Mouse (Mus musculus) right cerebral cortex, adult 2 months (tissue): ENCODE data around the gene Tmem132d.
"Not testable (repeated sequence)": the region's sequence is repeated elsewhere in the genome, so short reads cannot be mapped to it uniquely, and the experiment has no call there.

Source experiments
- DNase-seq, 2 experiments: peaks; one replicate each; pipeline ENCODE4 v3.0.0; 2021 to 2022; ENCODE audit warnings: low spot score in 2 of 2

The Tmem132d gene

GRCm38 (mm10) chr5:128099439-128099838, 333.4 kb downstream of the Tmem132d start:
- DNase-seq: no peak

GRCm38 (mm10) chr5:128090578-128090977, 342.3 kb downstream of the Tmem132d start:
- DNase-seq: no peak

- no peak for DNase-seq
Measured at GRCm38 (mm10) chr5:128075456-128075855, 357.4 kb downstream of the Tmem132d start.

GRCm38 (mm10) chr5:128072616-128073015, 360.3 kb downstream of the Tmem132d start:
- DNase-seq: no peak

- no peak for DNase-seq
Measured at GRCm38 (mm10) chr5:128041781-128042180, 391.1 kb downstream of the Tmem132d start.

- no peak for DNase-seq
Measured at GRCm38 (mm10) chr5:128040036-128040435, 392.8 kb downstream of the Tmem132d start.

GRCm38 (mm10) chr5:128027076-128027475, 405.8 kb downstream of the Tmem132d start:
- peak; percentile 63 to 69 for DNase-seq

- peak; percentile 53 to 55 for DNase-seq
Measured at GRCm38 (mm10) chr5:128004666-128005065, 428.2 kb downstream of the Tmem132d start.

GRCm38 (mm10) chr5:127996526-127997245, 436.2 kb downstream of the Tmem132d start:
- DNase-seq: peak in 1 of 2 experiments; percentile 21

GRCm38 (mm10) chr5:127993460-127993859, 439.4 kb downstream of the Tmem132d start:
- DNase-seq: no peak

GRCm38 (mm10) chr5:127990826-127991225, 442.1 kb downstream of the Tmem132d start:
- DNase-seq: peak; percentile 35 to 51

GRCm38 (mm10) chr5:127980003-127980358, 452.9 kb downstream of the Tmem132d start:
- not testable (repeated sequence) for DNase-seq

GRCm38 (mm10) chr5:127979329-127980002, 453.4 kb downstream of the Tmem132d start:
- no peak for DNase-seq

GRCm38 (mm10) chr5:127976661-127977060, 456.2 kb downstream of the Tmem132d start:
- DNase-seq: no peak

GRCm38 (mm10) chr5:127965700-127966099, 467.2 kb downstream of the Tmem132d start:
- DNase-seq: no peak

GRCm38 (mm10) chr5:127962656-127963055, 470.2 kb downstream of the Tmem132d start:
- DNase-seq: no peak

GRCm38 (mm10) chr5:127956511-127957097, 476.3 kb downstream of the Tmem132d start:
- DNase-seq: peak; percentile 80 to 86

GRCm38 (mm10) chr5:127954231-127954790, 478.6 kb downstream of the Tmem132d start:
- DNase-seq: peak in 1 of 2 experiments; percentile 36

GRCm38 (mm10) chr5:127952800-127953199, 480.1 kb downstream of the Tmem132d start:
- no peak for DNase-seq

GRCm38 (mm10) chr5:127950574-127950973, 482.3 kb downstream of the Tmem132d start:
- DNase-seq: no peak

- DNase-seq: no peak
Measured at GRCm38 (mm10) chr5:127947275-127947674, 485.6 kb downstream of the Tmem132d start.

- DNase-seq: not testable (repeated sequence)
Measured at GRCm38 (mm10) chr5:127942171-127942570, 490.7 kb downstream of the Tmem132d start.
